Mouse (Mus musculus) heart, embryonic 10.5 days (tissue): ENCODE data around the gene Triobp. TPM values are rescaled to one million over a fixed set of nuclear protein-coding genes. Genes with fewer than 3 reads are reported as not detected.
A peak's percentile ranks its signal among the peaks of the same experiment; 100 is the strongest.

ENCODE experiments used
- DNase-seq: peaks from one replicate; pipeline ENCODE4 v3.0.0-alpha.2; 2017; ENCODE audit warnings: low spot score
- H3K27ac ChIP-seq: fragments of 300-500 bp; sonication (generic); 2 replicates; pipeline ENCODE4 v1.5.1; 2016; ENCODE audit warnings: mild to moderate bottlenecking
- H3K27me3 ChIP-seq: fragments of 300-500 bp; sonication (generic); 2 replicates; pipeline ENCODE4 v1.6.1; 2016; ENCODE audit warnings: mild to moderate bottlenecking; ENCODE audit not compliant: poor library complexity, insufficient read depth, severe bottlenecking
- H3K36me3 ChIP-seq: fragments of 300-500 bp; sonication (generic); 2 replicates; pipeline ENCODE4 v1.6.1; 2016; ENCODE audit warnings: mild to moderate bottlenecking, moderate library complexity
- H3K4me1 ChIP-seq: fragments of 300-500 bp; sonication (generic); 2 replicates; pipeline ENCODE4 v1.6.1; 2016; ENCODE audit warnings: mild to moderate bottlenecking
- H3K4me3 ChIP-seq: fragments of 300-500 bp; sonication (generic); 2 replicates; pipeline ENCODE4 v1.5.1; 2016; ENCODE audit warnings: mild to moderate bottlenecking, moderate library complexity
- H3K9me3 ChIP-seq: fragments of 300-500 bp; sonication (generic); 2 replicates; pipeline ENCODE4 v1.6.1; 2016; ENCODE audit warnings: mild to moderate bottlenecking, moderate library complexity
- WGBS: fragments of 180-500 bp; shearing (Covaris S2); methylation state at CpG from one replicate; pipeline ENCODE4 v1.1.7; 2016; 5-methylcytosine and 5-hydroxymethylcytosine counted together
- polyA plus RNA-seq: library from polyadenylated mRNA; unstranded; fragments of >200 nt; fragmentation: Nextera tagmentation; extraction: Ambion mirVana; gene quantifications from 2 replicates; pipeline ENCODE4 v1.2.1, GENCODE M21; 2016

Gene Triobp
- polyA plus RNA-seq, 1 experiment from 2014 or later: 68.2 TPM

DNA sequence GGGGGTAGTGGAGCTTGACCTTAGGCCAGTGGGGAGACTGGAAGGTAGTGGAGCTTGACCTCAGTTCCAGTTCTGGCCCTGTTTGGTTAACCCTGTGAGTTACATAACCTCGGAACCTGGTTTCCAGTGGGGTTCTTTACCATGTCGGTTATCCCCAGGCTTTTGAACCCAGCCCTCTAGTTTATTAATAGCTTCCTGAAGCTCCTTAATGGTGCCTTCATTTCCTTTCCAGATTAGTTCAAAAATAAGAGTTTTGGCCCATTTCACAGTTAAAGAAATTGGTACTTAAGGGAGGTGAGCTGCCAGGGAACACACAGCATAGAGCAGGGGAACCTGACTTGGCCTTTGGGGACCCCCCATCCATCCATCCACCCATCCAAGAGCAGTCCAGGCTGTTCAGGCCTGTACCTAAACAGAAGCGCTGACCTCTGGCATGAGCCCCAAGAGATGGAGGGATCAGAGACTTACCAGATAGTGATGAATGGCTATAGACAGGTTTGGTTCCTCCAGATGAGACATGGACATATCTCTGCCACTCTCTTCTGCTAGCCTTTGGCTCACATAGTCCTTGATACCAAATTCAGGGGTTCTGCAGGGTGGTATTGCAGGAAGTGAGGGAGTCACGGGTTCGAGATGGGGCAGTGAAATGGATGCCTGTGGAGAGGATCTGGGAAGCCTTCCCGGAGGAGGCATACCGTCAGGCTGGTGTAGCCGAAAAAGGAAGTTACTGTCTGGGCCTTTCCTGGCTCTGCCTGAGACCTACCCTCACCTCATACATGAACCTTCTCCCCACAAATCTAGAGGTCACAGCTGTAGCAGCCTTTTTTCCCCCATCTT, 32.5 kb upstream of the Triobp start:
- WGBS: 52% methylated on average over 8 of the region's 8 CpGs
- no peak for DNase-seq
- Histone ChIP-seq H3K4me3 (peak overlapping the region; percentile 86), H3K9me3 (no peaks in the 10 kb centered on the region), H3K27me3 (no peaks in the 10 kb centered on the region), H3K27ac (peak overlapping the region; percentile 93), H3K36me3 (peaks cover 45% of the 10 kb centered on the region), H3K4me1 (peaks cover 40% of the 10 kb centered on the region)

DNA sequence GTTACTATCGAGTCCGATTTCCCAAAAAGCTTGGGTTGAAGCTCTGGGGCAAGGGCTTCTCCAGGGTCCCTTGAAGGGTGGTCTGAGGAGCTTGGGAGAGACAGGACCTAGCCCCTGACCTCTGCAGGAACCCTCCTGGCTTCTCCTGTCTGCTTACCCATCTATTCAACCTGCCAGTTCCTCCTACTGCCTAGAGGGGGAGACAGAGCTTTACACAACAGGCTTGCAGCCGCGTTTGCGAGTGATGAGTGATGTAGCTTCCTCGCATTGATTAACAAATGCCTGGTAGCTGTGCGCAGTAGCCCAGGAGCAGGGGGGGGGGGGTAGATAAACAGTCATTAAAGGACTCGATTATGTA, 31.9 kb upstream of the Triobp start:
- DNase-seq: peak; percentile 89
- Histone ChIP-seq H3K4me1 (peaks cover 41% of the 10 kb centered on the region), H3K36me3 (peaks cover 39% of the 10 kb centered on the region), H3K4me3 (peak overlapping the region; percentile 86), H3K9me3 (no peaks in the 10 kb centered on the region), H3K27ac (no peak overlapping the region), H3K27me3 (no peaks in the 10 kb centered on the region)
- WGBS: 9% methylated on average over 8 of the region's 8 CpGs

DNA sequence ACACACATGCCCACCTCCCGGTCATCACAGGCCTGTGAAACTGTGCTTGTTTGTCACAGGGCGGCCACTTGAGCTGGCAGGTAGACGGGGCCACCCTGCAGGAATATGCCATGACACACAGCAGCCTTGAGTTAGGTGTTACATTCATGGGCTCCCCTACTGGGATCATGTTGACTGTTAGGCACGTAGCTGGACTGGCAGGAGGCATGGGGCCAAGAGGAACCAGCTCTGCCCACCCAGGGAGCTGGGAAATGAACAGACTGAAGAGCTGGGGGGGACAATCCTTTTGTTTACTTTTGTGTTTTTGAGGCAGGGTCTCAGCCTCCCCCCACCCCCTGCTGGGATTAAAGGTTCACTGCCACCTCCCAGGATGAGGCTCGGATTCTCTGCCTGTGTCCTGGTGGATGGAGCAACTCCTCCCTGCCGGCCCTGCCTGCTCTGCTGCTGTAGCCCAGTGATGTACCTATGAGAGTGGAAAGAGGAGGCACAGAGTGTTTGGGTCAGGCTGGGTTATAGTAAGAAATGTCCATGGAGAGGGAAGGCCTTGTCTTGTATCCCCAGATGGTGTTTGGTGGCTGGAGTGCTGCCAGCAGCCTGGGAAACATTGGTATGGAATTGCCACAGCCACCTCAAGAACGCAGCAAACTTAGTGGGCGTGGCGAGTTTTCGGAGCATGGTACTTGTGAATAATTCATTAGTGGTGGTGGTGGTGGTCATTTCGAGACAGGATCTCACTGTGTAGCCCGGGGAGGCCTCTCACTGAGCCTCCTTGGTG, 31.3 kb upstream of the Triobp start:
- Histone ChIP-seq H3K4me1 (peaks cover 41% of the 10 kb centered on the region), H3K36me3 (peaks cover 33% of the 10 kb centered on the region), H3K27ac (0 out of 2 replicates have a peak overlapping the region, but pooled peaks have one; percentile 43), H3K9me3 (no peaks in the 10 kb centered on the region), H3K27me3 (no peaks in the 10 kb centered on the region), H3K4me3 (peak overlapping the region; percentile 86)
- 71% methylated on average over 12 of the region's 12 CpGs for WGBS
- no peak for DNase-seq

DNA sequence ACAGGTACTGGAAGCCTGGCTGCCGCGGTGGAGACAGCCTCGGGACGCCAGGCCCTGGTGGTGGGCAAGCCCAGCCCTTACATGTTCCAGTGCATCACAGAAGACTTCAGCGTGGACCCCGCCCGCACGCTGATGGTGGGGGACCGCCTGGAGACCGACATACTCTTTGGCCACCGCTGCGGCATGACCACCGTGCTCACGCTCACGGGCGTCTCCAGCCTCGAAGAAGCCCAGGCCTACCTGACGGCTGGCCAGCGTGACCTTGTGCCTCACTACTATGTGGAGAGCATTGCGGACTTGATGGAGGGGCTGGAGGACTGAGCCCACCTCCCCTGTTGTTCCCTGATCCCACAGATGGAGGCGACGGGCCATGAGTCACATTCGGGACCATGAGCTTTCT, 29.4 kb upstream of the Triobp start:
- no peaks in the 10 kb centered on the region for H3K27me3 ChIP-seq
- WGBS: 92% methylated on average over 23 of the region's 23 CpGs
- no peak overlapping the region for H3K4me3 ChIP-seq
- peaks cover 41% of the 10 kb centered on the region for H3K4me1 ChIP-seq
- H3K27ac ChIP-seq: no peak overlapping the region
- no peaks in the 10 kb centered on the region for H3K9me3 ChIP-seq
- H3K36me3 ChIP-seq: peaks cover 20% of the 10 kb centered on the region
- DNase-seq: no peak

DNA sequence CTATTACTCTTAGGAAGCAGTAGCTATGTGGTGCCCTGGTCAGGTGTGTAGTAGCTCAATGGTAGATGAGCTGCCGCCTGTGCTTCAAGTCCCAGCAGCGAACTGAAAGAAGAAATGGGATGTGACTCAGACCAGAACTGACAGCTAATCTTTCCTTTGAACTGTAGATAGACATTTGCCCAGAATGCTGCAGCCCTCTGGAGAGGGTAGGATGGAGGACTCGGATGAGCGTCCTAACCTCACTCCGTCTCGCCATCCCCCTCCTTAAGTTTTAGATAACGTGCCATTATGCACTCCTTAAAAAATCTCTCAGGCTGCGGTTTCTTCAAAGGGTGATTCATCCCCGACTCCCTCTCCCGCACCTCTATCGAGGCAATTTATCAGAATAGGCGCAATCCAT, 27.6 kb upstream of the Triobp start:
- Histone ChIP-seq H3K27ac (no peak overlapping the region), H3K4me1 (peaks cover 39% of the 10 kb centered on the region), H3K4me3 (no peak overlapping the region), H3K27me3 (no peaks in the 10 kb centered on the region), H3K36me3 (peaks cover 20% of the 10 kb centered on the region), H3K9me3 (no peaks in the 10 kb centered on the region)
- 62% methylated on average over 12 of the region's 12 CpGs for WGBS
- no peak for DNase-seq

DNA sequence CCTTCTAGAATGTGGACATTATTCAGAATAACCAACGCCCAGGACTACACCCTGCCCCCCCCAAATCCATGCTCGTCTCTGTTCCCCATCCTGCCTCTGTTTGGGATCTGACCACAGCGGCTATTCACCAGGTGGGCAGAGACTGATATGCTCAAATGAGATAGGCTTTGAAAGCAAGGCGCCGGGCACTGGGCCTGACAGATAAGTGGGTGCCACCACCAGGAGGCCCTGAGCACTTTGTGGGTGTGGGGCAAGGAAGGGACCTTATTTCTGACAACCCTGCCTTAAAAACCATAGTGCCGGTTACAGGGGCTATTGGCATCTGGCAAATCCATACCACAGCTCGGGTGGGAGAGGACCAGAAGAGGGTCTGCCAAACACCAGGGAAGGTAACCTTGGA, 24.8 kb upstream of the Triobp start:
- H3K27ac ChIP-seq: peak overlapping the region; percentile 12; the same call in 1 of the 2 replicates
- peaks cover 15% of the 10 kb centered on the region for H3K36me3 ChIP-seq
- H3K9me3 ChIP-seq: no peaks in the 10 kb centered on the region
- WGBS: 73% methylated on average over 7 of the region's 7 CpGs
- DNase-seq: peak; percentile 87
- H3K4me1 ChIP-seq: peaks cover 47% of the 10 kb centered on the region
- no peaks in the 10 kb centered on the region for H3K27me3 ChIP-seq
- H3K4me3 ChIP-seq: no peak overlapping the region

DNA sequence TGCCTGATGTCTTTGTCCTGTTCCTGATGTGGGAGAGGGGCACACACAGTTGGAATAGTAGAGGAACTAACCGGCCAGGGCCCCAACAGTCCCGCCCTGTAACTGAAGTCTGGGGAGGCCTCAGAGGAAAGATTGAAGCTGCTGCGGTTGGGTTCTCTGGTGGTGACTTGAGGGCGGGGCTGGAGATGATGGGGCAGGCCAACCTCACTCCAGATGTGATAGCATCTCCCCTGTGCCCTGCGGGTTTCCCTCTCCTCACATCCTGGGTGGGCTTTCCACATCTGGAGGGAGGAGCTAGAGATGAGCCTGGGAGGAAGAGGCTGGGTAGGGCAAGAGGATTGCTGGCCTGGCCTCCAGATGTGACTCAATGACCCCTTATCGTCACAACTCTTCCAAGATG, 23.9 kb upstream of the Triobp start:
- 47% methylated on average over 6 of the region's 6 CpGs for WGBS
- Histone ChIP-seq H3K36me3 (peaks cover 9% of the 10 kb centered on the region; the same call in 1 of the 2 replicates), H3K4me3 (no peak overlapping the region), H3K27me3 (no peaks in the 10 kb centered on the region), H3K9me3 (no peaks in the 10 kb centered on the region), H3K27ac (peak overlapping the region; percentile 49; the same call in 1 of the 2 replicates), H3K4me1 (peaks cover 51% of the 10 kb centered on the region)
- no peak for DNase-seq

DNA sequence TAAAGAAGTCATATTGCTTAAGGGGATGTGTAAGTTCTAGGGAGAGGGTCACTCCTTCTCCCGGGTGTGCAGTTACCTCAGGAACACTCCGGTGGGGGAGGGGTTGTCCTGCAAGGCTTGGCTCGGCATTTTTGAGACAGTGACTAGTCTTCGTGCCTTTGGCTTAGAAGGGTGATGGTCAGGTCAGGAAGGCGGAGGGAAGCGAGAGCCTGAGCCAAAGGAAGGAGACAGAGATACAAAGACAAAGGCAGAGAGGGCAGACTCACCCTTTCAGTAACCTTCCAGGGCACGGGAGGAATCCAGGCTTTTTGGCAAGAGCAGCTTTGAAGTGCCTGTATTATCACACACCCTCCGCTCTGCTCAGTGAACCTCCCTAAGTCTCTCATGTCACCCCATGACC, 22.4 kb upstream of the Triobp start:
- no peaks in the 10 kb centered on the region for H3K9me3 ChIP-seq
- H3K4me3 ChIP-seq: no peak overlapping the region; the same call in 1 of the 2 replicates
- no peaks in the 10 kb centered on the region for H3K27me3 ChIP-seq
- H3K4me1 ChIP-seq: peaks cover 51% of the 10 kb centered on the region
- no peak for DNase-seq
- 35% methylated on average over 8 of the region's 8 CpGs for WGBS
- peak overlapping the region; percentile 92 for H3K27ac ChIP-seq
- peaks cover 10% of the 10 kb centered on the region for H3K36me3 ChIP-seq

DNA sequence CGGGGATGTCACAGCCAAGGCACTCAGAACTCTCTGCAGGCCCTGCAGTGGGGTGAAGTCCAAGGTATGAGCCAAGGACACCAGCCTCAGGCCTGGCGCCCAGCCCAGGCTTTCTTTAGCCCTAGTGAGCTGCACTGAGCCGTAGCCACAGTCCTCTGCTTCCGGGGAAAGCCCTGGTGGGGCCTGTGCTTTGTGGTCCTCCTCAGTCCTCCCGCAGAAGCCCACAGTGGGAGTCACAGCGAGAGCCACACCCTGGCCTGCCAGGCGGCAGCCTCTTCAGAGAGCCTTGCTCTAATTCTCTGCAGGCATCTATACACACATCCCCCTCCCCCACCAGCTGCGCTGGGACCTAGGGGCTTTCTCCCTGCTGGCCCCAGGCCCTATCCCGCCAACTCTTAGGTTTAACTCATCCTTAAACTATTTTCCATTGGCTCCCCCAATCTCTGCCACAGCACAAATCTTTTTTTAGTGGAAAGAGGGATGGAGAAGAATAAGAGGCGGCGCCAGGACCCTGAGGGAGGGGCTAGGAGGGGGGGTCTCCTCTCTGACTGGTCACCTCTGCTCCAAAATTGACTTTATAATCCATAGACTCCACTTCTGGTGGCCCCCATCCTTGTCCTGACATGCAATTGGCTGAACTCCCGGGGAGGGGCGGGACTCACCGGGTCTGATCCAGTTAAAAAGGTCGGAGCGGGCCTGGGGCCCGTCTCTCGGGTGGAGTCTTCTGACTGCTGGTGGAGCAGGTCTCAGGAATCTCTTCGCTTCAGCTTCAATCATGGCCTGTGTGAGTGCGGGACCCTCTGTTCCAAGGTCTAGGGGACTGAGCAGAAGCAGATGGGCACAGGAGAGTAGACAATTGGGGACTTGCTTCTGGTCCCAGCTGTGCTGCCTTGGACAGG, 21.3 kb upstream of the Triobp start, which contains the start of gene Lgals1:
Lgals1 (plus strand) TSS at position 705 of the 899 bp plus-strand sequence.
- Histone ChIP-seq H3K36me3 (peaks cover 13% of the 10 kb centered on the region), H3K9me3 (no peaks in the 10 kb centered on the region), H3K4me3 (peak within 1 kb of the TSS; percentile 62), H3K27ac (peak within 1 kb of the TSS; percentile 92), H3K27me3 (no peaks in the 10 kb centered on the region), H3K4me1 (peaks cover 52% of the 10 kb centered on the region)
- peak; percentile 95 for DNase-seq
- 4% methylated on average over 20 of the region's 20 CpGs for WGBS

DNA sequence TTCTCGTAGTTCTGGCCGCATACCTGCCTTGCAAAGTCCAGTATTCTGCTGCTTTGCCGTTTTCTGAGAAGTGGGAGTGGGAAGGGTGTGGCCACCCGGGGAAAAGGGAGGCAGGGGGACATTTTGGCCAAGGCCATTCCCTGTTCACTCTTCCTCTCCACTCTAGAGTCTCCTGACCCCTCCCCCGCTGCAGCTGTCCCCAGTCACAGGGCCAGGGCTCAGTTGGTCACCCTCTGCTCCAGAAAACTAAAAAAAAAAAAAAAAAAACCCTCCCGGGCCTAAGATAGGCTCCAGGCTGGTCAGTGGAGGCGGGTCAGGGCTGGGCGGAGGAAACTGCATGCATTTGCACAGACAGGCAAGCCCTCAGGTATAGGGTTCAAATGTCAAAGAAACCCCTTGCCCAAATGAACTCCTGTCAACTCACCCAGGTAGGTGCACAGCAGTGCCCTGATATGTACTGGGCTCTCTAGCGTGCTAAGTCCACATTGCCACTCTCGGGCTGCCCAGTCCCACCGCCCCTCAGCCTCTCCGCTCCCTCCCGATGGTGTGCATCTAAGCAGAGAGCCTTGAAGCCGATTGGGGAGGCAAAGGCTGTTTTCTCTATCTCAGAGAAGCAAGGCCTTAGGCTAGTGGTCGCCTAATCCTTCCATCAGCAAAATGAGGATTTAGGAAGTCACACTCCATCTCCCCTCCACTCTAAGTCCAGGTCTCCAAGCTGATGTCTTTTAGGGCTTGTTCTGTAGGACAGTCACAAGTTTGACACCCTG, 20.3 kb upstream of the Triobp start:
- Histone ChIP-seq H3K27ac (peak overlapping the region; percentile 92), H3K27me3 (no peaks in the 10 kb centered on the region), H3K36me3 (peaks cover 13% of the 10 kb centered on the region), H3K9me3 (no peaks in the 10 kb centered on the region), H3K4me1 (peaks cover 57% of the 10 kb centered on the region), H3K4me3 (peak overlapping the region; percentile 62)
- DNase-seq: no peak
- 16% methylated on average over 15 of the region's 15 CpGs for WGBS

DNA sequence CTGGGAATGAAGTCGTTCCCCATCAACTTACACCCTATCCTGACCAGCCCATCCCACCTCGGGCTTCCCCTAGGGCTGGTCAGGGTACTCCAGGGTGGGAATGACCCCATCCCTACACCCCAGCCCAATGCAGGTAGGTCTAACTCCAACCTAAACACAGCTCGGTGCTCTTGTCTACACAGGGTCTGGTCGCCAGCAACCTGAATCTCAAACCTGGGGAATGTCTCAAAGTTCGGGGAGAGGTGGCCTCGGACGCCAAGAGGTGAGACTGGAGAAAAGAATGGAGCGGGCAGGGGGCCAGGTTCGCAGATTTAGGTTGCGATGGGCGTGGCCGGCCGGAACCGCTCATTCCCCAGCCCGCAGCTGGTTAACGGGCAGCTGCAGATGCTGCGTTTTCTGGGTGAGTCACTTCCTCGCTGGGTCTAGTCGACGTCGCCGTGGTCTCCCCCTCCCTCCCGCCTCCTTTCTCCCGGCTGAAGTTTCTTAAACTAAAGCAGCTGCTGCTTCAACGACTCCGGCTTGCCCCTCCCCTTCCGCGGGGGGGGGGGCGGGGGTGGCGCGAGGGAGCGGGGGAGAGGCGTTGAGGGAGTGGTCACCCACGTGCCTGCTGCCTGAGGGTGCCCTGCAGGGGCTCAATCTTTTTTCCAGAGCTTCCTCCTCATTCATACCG, 19.6 kb upstream of the Triobp start:
- H3K4me1 ChIP-seq: peaks cover 57% of the 10 kb centered on the region
- H3K27ac ChIP-seq: peak overlapping the region; percentile 92
- peak; percentile 91 for DNase-seq
- WGBS: under 1% methylated on average over 34 of the region's 35 CpGs
- no peaks in the 10 kb centered on the region for H3K9me3 ChIP-seq
- H3K36me3 ChIP-seq: peaks cover 13% of the 10 kb centered on the region
- peak overlapping the region; percentile 62 for H3K4me3 ChIP-seq
- no peaks in the 10 kb centered on the region for H3K27me3 ChIP-seq
